Mouse (Mus musculus) central nervous system, embryonic 18 days (tissue): ENCODE measurements around the gene Pdlim5. TPM values are rescaled to one million over a fixed set of nuclear protein-coding genes. Genes with fewer than 3 reads are reported as not detected.

Experiments
- polyA plus RNA-seq: library from polyadenylated mRNA; depleted of rRNA; stranded (reverse); fragments of >200 nt; gene quantifications from 2 replicates; pipeline ENCODE4 v1.2.3, GENCODE M21; 2012; rRNA removed

The Pdlim5 gene
- polyA plus RNA-seq: 14.4 and 21.0 TPM in 2 replicates

GRCm38 (mm10) chr3:142395520-142396193 is at the start of gene Pdlim5:
Pdlim5 (minus strand) TSS chr3:142395696.

Other genes with a start within 250 kb of the Pdlim5 start
- 3.8 and 4.0 TPM in 2 replicates for gene Bmpr1b, start 226.3 kb downstream of the Pdlim5 start, polyA plus RNA-seq
- gene Gbp5, start 98.3 kb upstream of the Pdlim5 start, polyA plus RNA-seq: 0.40 TPM in 2 replicates
- gene Gbp7, start 134.6 kb upstream of the Pdlim5 start, polyA plus RNA-seq: 0.88 and 1.2 TPM in 2 replicates
- gene Gbp3, start 164.3 kb upstream of the Pdlim5 start, polyA plus RNA-seq: 4.1 and 4.7 TPM in 2 replicates
- gene Gbp2b, start 199.2 kb upstream of the Pdlim5 start, polyA plus RNA-seq: 0.05 TPM in 1 of 2 replicates, not detected in the other
- gene Gbp2, start 224.9 kb upstream of the Pdlim5 start, polyA plus RNA-seq: 1.1 and 1.2 TPM in 2 replicates